Mouse (Mus musculus) heart, adult 9 months (tissue): ENCODE measurements around the gene Ints3.

Source experiments
- DNase-seq, 2 experiments: peaks; one replicate each; pipeline ENCODE4 v3.0.0; 2022; ENCODE audit warnings: low spot score in 2 of 2

Gene Ints3

DNA sequence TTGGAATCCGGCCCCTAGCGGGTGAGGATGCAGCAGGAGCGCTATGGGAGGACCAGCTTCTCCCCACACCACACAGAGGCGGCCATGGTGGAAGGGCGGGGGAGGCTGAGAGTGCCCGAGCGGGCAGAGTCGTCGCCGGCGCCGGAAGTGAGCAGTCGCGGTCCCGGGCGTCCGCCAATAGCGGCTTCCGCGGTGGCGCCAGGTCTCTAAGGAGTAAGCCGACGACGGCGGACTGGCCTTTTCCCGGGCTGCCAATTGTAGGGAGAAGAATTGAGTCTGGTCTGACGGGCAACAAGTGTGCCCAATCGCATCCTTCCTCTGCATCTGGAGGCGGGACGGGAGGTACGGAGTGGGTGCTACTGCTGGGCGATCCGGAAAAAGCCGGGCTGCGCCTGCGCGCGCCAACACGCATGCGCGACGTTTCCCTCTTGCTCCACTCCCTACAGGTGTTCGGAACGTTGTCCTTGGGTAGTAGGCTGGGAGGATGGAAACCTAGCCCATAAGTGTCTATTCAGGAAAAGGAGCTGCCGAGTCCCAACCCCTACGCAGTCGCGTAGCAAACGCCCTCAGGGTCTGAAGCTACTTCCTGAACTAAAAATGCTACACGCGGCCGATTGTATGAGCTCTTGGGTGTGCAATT lies at the start of gene Ints3:
Ints3 (minus strand) TSS at position 242 of the 640 bp plus-strand sequence.
- DNase-seq = peak; percentile 100

DNA sequence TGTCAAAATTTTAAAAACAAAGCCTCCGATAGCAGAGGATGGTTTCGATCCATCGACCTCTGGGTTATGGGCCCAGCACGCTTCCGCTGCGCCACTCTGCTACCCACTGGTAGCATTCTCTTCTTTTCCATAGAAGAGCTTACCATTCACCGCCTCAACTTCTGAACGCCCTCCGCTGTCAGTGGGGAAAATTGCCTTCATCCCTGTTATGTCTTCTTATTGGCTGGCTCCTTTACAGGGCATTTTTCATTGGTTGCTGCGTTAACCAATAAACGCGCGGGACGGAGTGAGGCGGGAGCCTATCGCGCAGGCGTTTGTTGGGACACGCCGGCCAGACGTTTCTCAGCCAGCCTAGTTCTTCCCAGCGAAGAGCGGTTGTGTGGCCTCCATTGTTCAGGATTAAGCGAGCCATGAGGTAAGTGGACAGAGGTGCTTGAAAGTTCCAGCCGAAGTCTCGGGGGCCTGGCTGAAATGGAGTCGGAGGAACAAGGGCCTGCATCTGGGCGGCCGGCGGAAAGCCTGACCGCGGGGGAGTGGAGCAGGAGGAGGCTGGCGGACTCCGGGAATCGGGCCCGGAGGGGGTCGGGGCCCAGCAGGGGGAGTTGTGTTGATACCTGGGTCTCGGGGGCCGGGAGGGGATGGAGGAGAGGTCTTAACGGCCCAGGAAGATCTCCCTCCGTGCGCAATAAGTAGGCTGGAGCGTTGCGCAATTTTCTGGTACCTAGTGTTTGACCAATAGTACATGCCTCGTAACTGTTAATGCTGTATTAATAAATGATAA lies 42.6 kb upstream of the Ints3 start, which contains the start of gene Ilf2:
Ilf2 (plus strand) TSS at position 296 of the 781 bp plus-strand sequence.
- DNase-seq = peak; percentile 98 to 99

DNA sequence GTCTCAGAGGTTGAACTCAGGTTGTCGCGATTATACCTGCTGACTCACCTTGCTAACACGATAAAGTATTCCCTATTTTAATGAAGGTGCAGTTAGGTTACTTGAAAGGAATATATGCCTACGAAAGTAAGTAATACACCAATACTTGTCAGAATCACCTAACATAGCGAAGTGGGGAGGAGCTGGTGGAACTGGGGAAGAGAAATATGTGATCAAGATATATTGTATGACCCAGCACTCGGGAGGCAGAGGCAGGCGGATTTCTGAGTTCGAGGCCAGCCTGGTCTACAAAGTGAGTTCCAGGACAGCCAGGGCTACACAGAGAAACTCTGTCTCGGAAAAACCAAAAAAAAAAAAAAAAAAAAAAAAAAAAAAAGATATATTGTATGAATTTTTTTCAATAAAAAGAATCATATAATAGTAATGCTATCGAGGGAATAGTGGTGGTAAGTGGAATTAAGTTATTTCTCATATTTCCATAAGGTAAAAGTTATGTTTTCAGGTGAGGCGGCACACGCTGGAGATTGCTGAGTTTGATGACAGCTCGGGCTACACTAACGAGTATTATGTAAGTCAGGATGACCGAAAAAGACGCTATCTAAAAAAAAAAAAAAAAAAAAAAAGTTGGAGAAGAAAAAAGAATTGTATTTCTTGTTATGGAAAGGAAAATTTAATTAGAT lies 41.9 kb upstream of the Ints3 start:
- no peak for DNase-seq

DNA sequence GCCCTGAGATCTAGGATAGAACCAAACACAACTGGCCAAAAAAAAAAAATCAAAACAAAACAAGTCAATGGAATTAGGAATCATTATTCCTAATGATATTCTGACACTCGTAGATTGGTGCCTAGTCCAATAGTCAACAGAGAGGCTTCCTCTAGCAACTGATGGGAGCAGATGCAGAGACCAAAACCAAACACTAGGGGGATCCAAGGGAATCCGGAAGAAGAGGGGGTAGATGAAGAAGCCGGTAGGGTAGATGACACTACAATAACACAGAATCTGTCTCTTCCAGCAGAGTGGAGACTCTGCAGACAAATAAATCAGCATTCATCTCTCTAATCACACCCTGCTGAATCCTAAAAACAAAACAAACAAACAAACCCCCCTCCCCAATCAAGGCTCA lies 38.8 kb upstream of the Ints3 start:
- DNase-seq = peak; percentile 58 to 59

DNA sequence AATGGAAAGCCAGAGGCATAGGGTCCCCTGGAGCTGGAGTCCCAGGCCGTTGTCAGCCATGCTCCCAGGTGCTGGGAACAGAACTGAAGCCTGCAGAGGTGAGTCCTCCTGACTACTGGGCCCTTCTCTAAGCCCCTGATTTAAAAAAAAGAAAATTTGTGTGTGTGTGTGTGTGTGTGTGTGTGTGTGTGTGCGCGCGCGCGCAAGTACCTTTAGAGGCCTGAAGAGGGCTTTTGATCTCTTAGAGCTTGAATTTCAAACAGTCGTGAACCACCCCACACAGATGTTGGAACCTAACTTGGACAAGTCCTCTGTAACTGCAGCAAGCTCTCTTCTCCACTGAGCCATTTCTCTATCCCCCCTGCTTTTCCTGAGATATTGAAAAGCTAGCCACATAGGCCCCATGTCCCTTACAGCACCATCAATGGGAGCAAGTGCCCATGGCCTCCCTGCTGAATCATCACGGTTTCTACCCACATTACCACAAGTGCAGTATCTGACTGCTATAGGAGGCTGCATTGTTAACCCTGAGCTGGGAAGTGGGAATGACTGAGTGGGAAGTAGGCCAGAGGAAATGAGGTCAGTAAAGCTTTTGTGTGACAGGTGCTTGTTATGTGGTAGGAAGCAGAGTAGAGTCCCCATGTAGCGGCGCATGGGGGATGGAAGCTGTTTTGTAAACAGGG lies 34.3 kb upstream of the Ints3 start:
- DNase-seq = no peak

DNA sequence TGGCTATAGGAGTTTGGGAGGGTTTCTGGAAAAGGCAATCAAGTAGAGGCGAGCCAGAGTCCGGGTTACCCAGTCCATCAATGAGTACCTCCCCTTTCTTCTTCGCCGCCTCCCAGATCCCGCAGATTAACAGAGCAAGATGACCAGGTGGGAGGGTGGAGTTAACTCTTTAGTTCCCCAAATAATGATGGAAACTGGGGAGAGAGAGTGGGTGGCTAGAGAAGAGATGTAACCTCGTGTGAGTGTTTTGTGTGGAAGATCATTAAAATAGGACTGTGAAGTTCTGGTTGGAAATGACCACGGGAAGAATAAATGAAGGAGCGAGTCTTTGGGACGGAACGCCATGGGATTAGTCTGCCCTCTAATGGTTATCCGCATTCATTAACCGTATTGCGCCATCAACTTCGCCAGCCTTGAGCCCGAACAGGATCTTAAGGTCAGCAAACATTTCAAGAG lies 32.9 kb upstream of the Ints3 start:
- DNase-seq = peak; percentile 61 to 77

DNA sequence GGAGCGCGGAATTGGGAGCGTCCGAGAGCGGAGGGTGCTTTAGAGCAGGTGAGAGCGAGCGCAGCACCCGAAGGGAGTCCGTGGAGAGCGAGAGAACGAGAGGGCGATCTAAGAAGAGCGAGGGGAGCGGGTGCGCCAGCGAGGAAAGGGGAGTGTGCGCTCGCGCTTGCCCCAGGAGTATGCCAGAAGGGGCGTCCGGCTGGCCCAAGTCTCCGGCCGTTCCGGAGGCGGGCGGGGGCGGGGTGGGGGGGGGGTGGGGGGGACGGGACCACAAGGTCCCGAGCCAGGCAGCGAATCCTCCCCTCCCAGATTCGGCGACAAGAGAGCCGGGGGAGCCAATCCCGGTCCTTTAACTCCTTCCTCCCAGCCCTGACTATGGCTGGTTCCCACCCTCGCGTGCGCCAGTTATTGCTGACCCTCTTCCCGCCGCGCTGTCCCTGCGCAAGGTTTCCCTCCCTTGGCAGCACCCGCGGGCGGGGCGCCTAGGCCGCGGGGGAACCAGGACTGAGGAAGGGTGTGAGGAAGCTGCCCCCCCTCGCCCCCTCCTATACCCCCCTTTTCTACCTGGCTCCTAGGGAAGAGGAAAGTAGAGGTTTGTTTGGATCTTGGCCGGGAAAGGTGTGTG lies 32.4 kb upstream of the Ints3 start, which contains the start of gene Npr1:
Npr1 (minus strand) TSS at position 181 of the 625 bp plus-strand sequence.
- peak; percentile 45 to 63 for DNase-seq

DNA sequence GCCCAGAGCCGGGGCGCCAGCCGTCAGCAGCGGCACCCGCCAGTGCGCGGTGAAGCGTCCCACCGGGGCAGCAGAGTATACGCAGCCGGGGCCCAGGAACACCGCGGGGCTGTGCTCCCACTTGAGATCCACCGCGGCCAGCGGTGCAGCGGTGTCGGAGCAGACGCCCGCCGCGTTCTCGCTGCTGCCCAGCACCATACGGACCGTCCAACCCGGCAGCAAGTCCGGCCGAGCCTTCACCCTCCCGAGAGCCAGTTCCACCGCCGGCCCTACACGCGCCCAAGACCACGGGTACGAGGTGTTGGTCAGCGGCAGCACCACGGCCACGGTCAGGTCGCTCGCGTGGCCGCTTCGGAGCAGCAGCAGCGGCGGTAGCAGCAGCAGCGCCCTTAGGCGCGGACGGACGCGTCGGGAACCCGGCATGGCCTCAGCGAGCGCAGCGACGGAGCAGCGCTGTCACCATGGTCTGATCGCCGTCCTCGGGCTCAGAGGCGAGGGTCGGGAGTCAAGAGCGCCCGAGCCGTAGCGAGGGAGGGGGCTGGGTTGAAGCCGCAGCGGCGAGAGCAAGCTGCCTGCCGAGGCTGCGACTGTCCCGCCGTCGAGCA lies 31.8 kb upstream of the Ints3 start:
- peak in 1 of 2 experiments; percentile 23 for DNase-seq

DNA sequence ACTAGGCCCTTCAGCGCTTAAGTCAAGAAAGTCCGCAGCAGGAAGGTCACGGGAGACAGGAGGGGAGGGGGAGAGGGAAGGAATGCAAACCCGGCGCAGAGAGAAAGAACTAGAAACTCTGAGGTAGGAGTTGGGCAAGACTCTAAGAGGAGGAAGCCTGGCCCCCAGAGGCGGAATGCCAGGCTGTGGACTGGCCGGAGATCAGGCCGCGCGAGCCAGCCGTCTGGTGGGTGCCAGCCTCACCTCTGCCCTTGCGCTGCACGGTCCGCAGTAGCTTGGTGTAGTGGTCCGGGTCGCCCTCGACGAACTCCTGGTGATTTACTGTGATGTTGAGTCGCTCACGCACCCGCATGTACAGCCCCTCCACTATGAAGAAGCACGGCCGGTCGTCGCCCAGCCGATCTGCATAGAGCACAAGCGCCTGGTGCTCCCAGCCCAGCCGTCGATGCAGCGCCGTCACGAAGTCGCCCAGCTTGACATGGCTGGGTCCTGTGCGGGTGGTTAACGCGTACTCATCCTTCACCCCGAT lies 31.2 kb upstream of the Ints3 start:
- DNase-seq = peak in 1 of 2 experiments; percentile 26

DNA sequence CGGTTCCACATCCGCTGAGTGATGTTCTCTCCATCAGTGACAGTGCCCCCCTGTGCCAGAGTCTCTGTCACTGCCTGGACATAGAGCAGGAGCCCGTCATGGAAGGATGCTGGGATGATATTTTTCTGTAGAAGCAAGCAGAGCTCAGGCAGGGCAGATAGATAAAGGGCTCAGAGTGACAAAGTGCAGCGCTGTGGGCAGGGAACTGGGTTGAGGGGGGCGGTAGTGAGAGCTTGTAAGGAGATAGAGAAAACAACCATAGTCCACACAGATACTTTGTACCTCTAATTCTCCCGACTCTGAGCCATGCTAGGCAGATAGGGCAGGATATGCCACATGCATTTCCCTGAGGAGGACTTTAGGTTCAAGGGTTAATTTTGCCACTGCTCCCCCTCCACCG lies 29.2 kb upstream of the Ints3 start:
- no peak for DNase-seq

DNA sequence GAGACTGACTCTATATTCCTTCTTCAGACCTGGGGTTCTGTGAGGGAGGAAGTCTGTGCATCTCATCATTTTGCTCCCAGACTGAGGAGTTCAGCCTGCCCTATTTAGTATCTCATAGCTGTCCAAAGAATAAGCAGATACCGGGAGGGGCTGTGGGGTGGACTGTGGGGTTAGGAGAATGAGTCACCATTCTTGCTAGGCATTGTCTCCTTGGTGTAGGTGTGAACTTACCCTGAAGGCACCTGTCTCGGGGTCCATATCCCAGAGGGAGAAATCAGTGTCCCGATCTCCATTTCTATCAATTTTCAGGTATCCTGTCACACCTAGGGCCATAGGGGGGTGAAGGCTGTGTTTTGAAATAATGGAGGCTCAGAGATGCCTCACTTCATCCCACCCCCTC lies 28.5 kb upstream of the Ints3 start:
- no peak for DNase-seq

DNA sequence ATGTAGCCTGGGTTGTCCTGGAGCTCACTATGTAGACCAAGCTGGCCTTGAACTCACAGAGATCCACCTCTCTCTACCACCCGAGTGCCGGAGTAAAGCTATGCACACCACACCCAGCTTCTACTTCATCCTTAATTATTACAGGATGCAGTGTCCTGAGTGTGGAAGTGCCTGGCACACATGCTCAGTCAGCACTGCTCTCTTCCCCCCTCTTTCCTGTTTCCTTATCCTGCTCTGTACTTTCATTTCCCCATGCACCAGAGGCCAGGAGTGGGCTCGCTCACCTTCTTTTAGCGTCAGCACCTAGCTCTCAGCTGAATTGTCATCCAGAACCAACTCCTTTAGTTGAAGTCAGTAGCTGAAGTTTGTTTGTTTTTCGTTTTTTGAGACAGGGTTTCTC lies 26.9 kb upstream of the Ints3 start:
- DNase-seq = no peak

DNA sequence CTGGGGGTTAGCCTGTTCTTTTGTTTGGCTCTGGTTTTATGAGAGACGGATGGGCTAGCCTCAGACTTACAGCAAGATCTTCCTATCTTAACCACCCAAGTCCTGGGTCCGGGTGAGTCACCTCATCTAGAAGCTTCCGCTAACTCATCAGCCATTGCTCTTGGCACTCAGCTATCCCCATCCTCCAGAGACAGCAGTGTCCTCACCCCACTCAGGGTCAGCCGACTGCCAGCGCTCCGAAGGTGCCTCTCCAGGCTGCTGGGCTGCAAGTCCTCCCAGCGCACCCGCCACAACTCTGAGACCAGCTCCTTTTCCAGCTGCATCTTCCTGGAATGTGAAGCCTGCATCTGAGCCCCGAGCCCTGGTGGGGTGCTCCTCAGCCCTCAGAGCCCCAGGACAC lies 26.3 kb upstream of the Ints3 start:
- no peak for DNase-seq

DNA sequence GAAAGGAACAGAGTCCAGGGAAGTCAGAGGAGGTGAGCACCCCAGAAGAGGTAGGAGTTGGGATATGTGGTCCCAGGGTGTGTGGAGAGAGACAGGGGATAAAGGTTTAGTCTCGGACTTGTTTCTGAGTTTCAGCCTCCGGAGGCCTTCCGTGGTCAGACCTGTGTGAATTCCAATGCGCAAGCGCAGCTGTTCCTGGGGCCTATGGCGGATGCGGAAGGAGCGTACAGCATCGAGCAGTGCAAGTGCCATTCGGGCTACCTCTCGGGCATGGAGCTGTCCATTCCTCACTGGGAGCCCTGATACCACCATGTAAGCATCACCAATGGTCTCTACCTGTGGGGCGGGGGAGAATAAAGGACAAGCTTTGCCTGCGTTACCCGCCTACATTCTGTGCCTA lies 21.5 kb upstream of the Ints3 start:
- DNase-seq = no peak

DNA sequence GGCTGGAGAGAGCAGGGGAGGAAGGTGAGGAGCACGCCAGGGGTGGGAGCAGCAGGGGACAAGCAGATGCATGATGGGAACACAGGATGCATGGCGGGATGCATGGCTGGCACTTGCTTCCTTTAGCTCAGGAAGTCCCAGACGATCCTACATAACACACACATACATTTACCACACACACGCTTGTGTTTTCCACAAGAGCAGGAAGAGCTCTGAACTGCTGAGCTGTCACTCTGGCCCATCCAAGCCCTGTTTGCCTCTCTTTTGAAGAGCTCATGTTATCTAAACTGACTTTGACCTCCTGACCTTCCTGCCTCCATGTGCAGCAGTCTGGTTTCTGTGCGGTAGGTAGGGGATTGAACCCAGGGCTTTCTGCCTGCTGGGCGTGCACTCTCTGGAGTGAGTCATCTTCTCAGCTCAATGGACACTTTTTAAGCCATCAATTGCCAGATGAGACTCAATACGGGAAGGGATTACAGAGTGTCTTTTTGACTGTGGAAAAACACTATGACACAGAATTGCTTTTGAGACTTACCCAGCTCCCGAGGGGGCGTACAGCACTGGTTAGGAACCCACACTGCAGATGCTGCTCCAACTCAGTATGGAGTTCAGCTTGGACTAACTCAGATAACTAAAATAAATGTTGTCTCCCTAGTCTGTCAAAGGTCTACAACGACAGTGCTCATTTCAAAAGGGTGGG lies 18.1 kb upstream of the Ints3 start:
- DNase-seq = no peak

DNA sequence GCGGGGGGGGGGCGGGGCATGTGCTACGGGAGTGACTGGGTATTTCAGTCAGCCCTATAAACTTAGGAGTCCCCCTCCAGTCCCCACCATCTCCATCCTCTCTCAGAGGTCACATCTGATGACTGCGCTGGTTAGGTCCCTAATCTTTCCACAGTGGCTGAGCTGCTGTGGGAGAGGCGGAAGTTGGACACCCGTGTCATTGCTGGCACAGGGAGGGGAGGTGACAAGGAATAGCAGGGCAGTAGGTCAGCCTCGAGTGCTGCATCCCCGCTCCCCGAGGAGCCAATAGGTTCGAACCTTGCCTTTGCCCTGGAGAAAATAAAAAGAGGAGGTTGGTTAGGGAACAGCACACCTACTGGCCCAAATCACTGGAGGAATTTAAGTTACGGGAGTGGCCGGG lies 17.5 kb upstream of the Ints3 start:
- DNase-seq = no peak

DNA sequence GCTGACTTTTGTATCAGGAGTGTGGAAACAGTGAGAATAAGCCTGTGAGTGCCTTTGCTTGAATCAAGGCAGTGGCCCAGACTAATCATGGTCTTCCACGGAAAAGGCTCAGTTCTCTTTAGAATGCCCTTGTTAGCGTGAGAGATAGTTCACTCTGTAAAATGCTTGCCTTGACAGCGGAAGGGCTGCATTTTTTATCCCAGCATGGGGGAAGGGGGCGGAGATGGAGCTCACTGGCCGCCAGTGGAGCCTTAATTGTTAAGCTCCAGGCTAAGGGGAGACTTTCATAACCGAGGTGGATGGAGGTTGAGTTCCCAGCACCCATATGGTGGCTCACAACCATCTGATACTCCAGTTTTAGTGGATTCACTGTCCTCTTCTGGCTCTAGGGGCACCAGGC lies 15.2 kb upstream of the Ints3 start:
- no peak for DNase-seq

DNA sequence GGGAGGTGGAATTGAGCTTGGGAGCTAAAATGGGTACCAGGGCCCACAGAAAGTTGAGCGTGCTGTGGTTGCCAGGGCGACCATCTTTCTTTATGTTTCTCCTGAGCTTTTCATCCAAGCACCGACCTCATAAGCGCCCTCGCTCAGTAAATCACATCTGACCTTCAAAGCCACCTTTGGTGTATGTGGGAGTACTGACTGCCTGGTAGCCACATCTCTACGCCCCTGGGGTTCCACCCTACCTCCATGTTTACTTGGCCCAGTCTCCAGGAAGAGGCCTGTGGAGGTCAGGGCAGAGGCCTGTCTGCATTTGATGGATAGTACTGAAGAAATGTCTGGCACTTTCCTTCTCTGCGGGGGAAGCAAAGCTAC lies 13.7 kb upstream of the Ints3 start:
- no peak for DNase-seq

DNA sequence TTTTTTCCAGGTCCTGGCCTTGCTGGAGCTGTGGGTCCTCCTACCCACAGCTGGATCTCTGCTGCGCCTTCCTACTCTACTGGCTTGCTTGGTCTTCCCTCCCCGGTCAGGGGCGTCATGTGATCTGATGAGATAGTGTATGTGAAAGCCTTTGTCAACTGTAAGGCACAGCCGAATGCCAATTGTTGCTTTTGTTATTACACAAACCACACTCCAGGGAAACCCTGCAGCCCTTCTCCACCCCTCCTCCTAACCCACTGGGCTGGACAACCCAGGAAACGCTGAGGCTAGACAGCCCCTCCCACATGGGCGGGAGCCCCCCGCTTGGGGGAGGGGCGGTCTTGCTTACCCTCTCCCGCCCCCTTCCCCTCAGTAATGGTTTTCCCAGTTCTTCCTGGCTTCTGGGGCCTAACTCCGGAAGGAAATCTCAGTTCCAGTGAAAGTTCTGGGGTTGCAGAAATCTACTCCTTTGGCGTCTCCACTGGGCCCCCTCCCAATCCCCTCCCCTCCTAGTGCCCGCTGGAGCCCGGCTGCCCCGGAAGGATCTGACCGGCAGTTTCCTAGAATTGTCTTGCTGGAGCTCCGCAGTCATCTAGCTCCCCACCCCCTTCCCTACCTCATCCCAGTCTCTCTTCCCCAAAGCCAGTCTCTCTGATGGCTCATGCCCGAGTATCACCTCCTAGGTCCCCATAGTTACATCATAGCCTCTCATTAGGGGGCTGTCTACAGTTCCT lies 13.1 kb upstream of the Ints3 start:
- DNase-seq = peak; percentile 95 to 98
